Mouse (Mus musculus): Measurements from ENCODE around the gene Syn2. TPM values are rescaled to one million over a fixed set of nuclear protein-coding genes. Genes with fewer than 3 reads are reported as not detected.
A peak's percentile ranks its signal among the peaks of the same experiment; 100 is the strongest.

Syn2 gene
- polyA plus RNA-seq, 1 experiment from 2014 or later = 4.7 TPM

DNA sequence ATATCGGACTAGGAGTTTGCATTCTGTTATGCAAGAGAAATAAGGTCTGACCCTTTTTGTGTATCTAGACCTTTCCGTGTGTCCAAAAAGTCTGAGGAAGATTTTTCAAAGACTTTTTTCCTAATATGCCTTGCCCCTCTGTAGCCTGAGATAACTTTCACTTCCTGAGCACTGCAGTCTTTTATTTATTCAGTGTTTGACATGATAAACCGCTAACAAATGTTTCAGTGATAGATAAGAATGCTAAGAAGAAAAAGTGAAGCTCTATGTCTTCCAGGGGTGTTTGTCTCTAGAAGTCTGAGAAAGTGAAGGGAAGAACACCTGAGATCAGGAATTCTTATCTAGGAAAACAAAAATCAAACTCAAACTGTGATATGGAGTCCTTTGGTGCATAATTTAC is 66.1 kb downstream of the Syn2 start:
- Histone ChIP-seq H3K4me2 (replicated peaks; ENCODE audit: low read depth, low read length) (no peak overlapping the region), H3K4me3 (ENCODE audit: low read depth, low read length) (no peak overlapping the region), H3K27ac (ENCODE audit: low read length) (no peak overlapping the region), H3K27me3 (ENCODE audit: control insufficient read depth, insufficient read depth, low read length) (no peaks in the 10 kb centered on the region), H3K4me1 (ENCODE audit: control insufficient read depth, insufficient read depth, low read length) (no peaks in the 10 kb centered on the region), H3K9me3 (ENCODE audit: control insufficient read depth, low read depth, low read length) (no peaks in the 10 kb centered on the region), H3K36me3 (ENCODE audit: control insufficient read depth, insufficient read depth, low read length) (no peaks in the 10 kb centered on the region), H3K9ac (replicated peaks; ENCODE audit: low read depth, low read length) (no peak overlapping the region)
- no peak for ATAC-seq (ENCODE audit: insufficient number of reproducible peaks, insufficient read depth, low FRiP score, low read depth)
- 48% methylated on average over 3 of the region's 3 CpGs for WGBS

DNA sequence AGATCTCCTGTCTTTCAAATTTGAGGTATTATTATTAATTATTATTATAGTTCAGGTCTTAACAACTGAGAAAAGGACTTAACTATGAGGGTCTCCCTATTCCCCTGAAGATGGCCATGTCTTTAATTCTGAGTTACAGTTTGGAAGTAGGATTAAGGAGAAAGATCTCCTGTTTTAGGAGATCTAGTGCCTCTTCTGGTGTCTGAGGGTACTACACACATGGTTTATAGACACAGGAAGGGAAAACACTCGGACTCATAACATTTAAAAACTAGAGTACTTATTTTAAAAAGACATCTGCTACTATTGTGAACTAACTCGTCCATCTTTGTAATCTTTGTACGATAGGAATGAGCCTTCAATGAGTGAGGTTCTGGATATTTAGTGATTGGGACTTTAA is 68.3 kb downstream of the Syn2 start:
- WGBS = 60% methylated on average over 3 of the region's 3 CpGs
- no peaks in the 10 kb centered on the region for H3K9me3 ChIP-seq (ENCODE audit: control insufficient read depth, low read depth, low read length)

DNA sequence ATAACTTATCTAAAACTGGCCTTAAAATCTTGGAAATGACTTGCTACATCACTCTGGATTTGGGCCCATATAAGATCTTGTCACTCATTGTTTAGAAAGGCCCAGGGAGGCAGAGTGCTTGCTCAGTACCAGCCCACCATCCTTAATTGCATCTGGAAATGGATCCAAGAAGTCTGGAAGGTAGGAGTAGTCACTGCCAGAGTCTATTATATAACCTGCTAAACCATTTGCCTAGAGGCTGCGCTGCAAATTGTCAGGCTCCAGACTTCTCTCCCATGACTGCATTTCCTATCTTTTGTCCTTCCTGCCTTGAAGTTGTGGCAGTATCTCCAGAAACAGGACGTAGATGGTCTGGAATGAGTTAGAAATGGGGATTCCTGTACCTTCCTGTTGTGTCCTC is 75.5 kb downstream of the Syn2 start:
- no peak overlapping the region for H3K4me2 ChIP-seq (replicated peaks; ENCODE audit: low read depth, low read length)
- WGBS = 56% methylated on average over 2 of the region's 2 CpGs
- H3K36me3 ChIP-seq (ENCODE audit: control insufficient read depth, insufficient read depth, low read length) = no peaks in the 10 kb centered on the region

More for the DNA sequence above, 68.3 kb downstream of the Syn2 start:
- Histone ChIP-seq H3K4me3 (ENCODE audit: low read depth, low read length) (no peak overlapping the region), H3K36me3 (ENCODE audit: control insufficient read depth, insufficient read depth, low read length) (no peaks in the 10 kb centered on the region), H3K9ac (replicated peaks; ENCODE audit: low read depth, low read length) (no peak overlapping the region), H3K4me1 (ENCODE audit: control insufficient read depth, insufficient read depth, low read length) (no peaks in the 10 kb centered on the region), H3K27me3 (ENCODE audit: control insufficient read depth, insufficient read depth, low read length) (no peaks in the 10 kb centered on the region), H3K27ac (ENCODE audit: low read length) (no peak overlapping the region), H3K4me2 (replicated peaks; ENCODE audit: low read depth, low read length) (no peak overlapping the region)
- no peak for ATAC-seq (ENCODE audit: insufficient number of reproducible peaks, insufficient read depth, low FRiP score, low read depth)

DNA sequence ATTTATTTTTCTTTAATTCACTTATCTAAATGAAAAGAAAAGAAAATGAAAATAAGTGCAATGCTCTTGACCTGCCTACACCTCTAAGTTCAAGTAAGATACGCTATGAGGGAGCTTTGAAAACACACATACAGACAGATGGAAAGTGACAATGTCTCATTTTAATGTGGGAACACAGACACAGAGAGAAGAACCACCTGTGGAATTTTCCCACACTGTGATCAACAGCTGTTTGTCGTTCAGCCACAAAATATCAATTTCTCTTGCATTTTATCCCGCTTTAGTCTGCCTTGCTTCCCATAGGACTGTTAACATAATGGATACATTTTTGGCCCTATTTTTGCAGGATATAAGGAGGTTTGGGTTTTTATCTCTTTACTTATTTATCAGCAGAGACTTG is 76.1 kb downstream of the Syn2 start:
- no peaks in the 10 kb centered on the region for H3K27me3 ChIP-seq (ENCODE audit: control insufficient read depth, insufficient read depth, low read length)
- H3K27ac ChIP-seq (ENCODE audit: low read length) = no peak overlapping the region; the same call in 1 of the 2 replicates
- H3K36me3 ChIP-seq (ENCODE audit: control insufficient read depth, insufficient read depth, low read length) = no peaks in the 10 kb centered on the region
- no peaks in the 10 kb centered on the region for H3K9me3 ChIP-seq (ENCODE audit: control insufficient read depth, low read depth, low read length)
- H3K4me3 ChIP-seq (ENCODE audit: low read depth, low read length) = no peak overlapping the region
- peaks cover 5% of the 10 kb centered on the region for H3K4me1 ChIP-seq (ENCODE audit: control insufficient read depth, insufficient read depth, low read length)
- 50% methylated on average over 3 of the region's 3 CpGs for WGBS
- H3K9ac ChIP-seq (replicated peaks; ENCODE audit: low read depth, low read length) = no peak overlapping the region
- no peak; the same call in 1 of the 2 replicates for ATAC-seq (ENCODE audit: insufficient number of reproducible peaks, insufficient read depth, low FRiP score, low read depth)
- no peak overlapping the region for H3K4me2 ChIP-seq (replicated peaks; ENCODE audit: low read depth, low read length)

More for the DNA sequence above, 75.5 kb downstream of the Syn2 start:
- ATAC-seq (ENCODE audit: insufficient number of reproducible peaks, insufficient read depth, low FRiP score, low read depth) = no peak
- Histone ChIP-seq H3K27me3 (ENCODE audit: control insufficient read depth, insufficient read depth, low read length) (no peaks in the 10 kb centered on the region), H3K4me1 (ENCODE audit: control insufficient read depth, insufficient read depth, low read length) (peaks cover 5% of the 10 kb centered on the region), H3K27ac (ENCODE audit: low read length) (peak overlapping the region; percentile 41; the same call in 1 of the 2 replicates), H3K9ac (replicated peaks; ENCODE audit: low read depth, low read length) (no peak overlapping the region), H3K9me3 (ENCODE audit: control insufficient read depth, low read depth, low read length) (no peaks in the 10 kb centered on the region), H3K4me3 (ENCODE audit: low read depth, low read length) (no peak overlapping the region)

DNA sequence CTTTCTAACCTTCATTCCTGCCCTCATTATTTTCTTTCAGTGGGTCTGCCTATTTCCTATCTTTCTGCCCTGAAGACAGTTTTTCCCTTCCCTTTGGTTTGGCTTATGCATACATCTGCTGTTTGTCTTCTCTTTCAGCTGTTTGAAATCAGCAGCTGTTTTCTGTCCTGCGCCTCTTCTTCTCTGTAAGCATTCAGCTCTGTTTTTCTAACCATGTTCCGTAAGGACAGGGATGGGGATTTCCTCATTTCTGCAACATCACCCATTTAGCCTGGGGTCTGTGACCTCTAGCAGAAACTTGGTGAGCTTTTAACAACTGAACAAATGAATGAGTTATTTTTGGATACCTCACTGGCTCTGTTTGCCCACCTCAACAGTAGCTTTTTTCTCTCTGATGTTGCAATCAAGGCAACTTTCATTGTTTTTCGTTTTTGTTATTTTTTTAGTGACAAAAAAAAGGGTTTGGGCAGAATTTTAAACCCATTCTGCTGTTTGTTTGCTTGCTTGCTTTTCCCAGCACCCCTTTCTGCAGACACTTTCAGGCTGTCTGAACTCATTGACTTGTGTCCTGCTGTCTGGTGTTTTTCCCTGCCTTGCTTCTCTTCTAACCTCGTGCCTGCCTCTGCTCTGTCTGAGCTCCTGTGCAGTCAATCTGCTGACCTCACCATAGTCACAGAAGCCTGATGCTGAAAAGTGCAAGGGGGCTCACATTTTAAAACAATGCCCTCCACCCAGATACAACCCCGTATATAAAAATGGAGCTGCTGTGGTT is 77.6 kb downstream of the Syn2 start:
- Histone ChIP-seq H3K36me3 (ENCODE audit: control insufficient read depth, insufficient read depth, low read length) (no peaks in the 10 kb centered on the region), H3K27ac (ENCODE audit: low read length) (peak overlapping the region; percentile 56; the same call in 1 of the 2 replicates), H3K9me3 (ENCODE audit: control insufficient read depth, low read depth, low read length) (no peaks in the 10 kb centered on the region), H3K9ac (replicated peaks; ENCODE audit: low read depth, low read length) (no peak overlapping the region), H3K4me3 (ENCODE audit: low read depth, low read length) (no peak overlapping the region), H3K4me1 (ENCODE audit: control insufficient read depth, insufficient read depth, low read length) (peaks cover 5% of the 10 kb centered on the region), H3K4me2 (replicated peaks; ENCODE audit: low read depth, low read length) (no peak overlapping the region), H3K27me3 (ENCODE audit: control insufficient read depth, insufficient read depth, low read length) (no peaks in the 10 kb centered on the region)
- ATAC-seq (ENCODE audit: insufficient number of reproducible peaks, insufficient read depth, low FRiP score, low read depth) = no peak
- 36% methylated on average over 5 of the region's 5 CpGs for WGBS

DNA sequence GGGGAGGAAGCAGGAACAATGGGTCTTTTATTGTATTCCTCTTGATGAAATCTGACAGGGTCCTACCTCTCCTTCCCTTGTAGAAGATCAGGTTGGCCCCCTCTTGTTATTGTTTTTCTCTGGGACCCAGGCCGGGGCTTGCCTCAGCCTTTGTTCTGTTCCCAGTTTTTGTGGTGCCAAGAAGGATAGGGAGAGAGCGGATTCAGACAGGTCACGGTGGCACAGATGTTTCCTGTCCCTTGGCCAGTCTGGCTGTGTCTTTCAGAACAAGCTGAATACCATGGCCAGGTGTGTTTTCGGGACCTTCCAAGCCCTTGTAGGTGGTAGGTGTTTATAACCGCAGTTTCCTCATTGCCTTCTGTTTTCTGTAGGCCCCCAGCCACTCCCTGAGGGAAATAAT is 78.4 kb downstream of the Syn2 start:
- Histone ChIP-seq H3K9ac (replicated peaks; ENCODE audit: low read depth, low read length) (no peak overlapping the region), H3K4me1 (ENCODE audit: control insufficient read depth, insufficient read depth, low read length) (peaks cover 5% of the 10 kb centered on the region), H3K4me3 (ENCODE audit: low read depth, low read length) (no peak overlapping the region), H3K27me3 (ENCODE audit: control insufficient read depth, insufficient read depth, low read length) (no peaks in the 10 kb centered on the region), H3K9me3 (ENCODE audit: control insufficient read depth, low read depth, low read length) (no peaks in the 10 kb centered on the region), H3K4me2 (replicated peaks; ENCODE audit: low read depth, low read length) (no peak overlapping the region), H3K36me3 (ENCODE audit: control insufficient read depth, insufficient read depth, low read length) (no peaks in the 10 kb centered on the region), H3K27ac (ENCODE audit: low read length) (peak overlapping the region; percentile 56; the same call in 1 of the 2 replicates)
- WGBS = 60% methylated on average over 5 of the region's 5 CpGs
- ATAC-seq (ENCODE audit: insufficient number of reproducible peaks, insufficient read depth, low FRiP score, low read depth) = no peak

DNA sequence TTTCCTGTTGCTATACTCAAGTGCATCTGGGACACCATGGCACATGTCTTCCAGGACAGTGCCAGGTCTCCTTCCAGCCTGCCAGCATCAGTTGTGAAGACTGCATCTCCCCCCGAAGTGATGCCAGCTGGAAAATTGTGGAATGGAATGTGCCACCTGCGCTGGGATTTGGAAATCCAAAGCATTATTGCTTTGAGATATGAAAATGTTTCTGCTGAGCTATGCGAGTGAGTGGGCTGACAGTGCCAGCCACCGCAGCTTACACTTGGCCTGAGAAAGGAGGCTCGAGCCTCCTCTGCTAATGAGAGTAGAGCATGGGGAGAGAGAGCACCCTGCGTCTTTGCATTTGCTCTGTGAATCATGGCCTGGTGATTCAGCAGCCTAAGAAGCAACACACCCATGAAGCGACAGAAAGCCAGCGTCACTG is 86.5 kb downstream of the Syn2 start:
- Histone ChIP-seq H3K4me2 (replicated peaks; ENCODE audit: low read depth, low read length) (no peak overlapping the region), H3K27me3 (ENCODE audit: control insufficient read depth, insufficient read depth, low read length) (no peaks in the 10 kb centered on the region), H3K9me3 (ENCODE audit: control insufficient read depth, low read depth, low read length) (no peaks in the 10 kb centered on the region), H3K36me3 (ENCODE audit: control insufficient read depth, insufficient read depth, low read length) (no peaks in the 10 kb centered on the region), H3K9ac (replicated peaks; ENCODE audit: low read depth, low read length) (no peak overlapping the region), H3K27ac (ENCODE audit: low read length) (no peak overlapping the region), H3K4me1 (ENCODE audit: control insufficient read depth, insufficient read depth, low read length) (no peaks in the 10 kb centered on the region), H3K4me3 (ENCODE audit: low read depth, low read length) (no peak overlapping the region)
- no peak for ATAC-seq (ENCODE audit: insufficient number of reproducible peaks, insufficient read depth, low FRiP score, low read depth)
- WGBS = 81% methylated on average over 8 of the region's 8 CpGs

DNA sequence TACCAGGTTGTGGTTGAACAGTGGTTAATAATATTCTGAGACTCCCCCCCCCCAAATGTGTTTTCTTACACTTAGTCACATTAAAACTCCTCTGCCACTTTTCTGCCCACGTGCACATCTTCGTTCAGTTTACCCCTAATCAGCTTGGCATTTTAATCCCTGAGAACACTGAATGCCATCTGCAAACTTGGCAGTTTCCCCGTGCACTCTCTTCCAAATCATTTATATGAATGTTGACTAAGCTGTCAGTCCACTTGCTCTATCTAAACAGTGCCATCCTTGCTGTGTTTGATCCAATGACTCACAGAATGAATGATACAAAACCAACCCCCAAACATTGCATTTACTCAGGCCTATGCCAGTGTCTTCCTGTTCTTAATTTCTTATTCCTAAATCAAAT is 90.8 kb downstream of the Syn2 start:
- no peak overlapping the region for H3K4me2 ChIP-seq (replicated peaks; ENCODE audit: low read depth, low read length)

DNA sequence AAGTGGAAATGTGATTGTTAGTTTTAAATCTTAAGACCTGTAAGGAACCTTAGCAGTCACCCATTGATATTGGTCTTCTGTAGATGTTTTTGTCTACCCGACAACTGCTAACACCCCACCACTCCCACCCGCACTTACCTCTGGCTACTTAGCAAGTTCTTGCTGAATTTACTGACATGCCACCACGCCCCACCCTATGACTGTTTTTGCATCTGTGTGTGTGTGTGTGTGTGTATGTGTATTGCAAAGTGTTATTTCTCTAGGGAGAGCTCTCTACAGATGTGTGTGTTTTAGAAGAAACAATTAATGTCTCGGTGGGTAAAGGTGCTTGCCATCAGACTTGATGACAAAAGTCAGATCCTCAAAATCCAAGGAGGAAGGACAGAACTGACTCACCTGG is 92.3 kb downstream of the Syn2 start, which contains the start of gene Gm17482:
Gene Gm17482, plus strand, starts transcription at position 301 of the 400 bp plus-strand sequence.
- H3K9ac ChIP-seq (replicated peaks; ENCODE audit: low read depth, low read length) = no peak within 1 kb of the TSS
- no peak within 1 kb of the TSS for H3K27ac ChIP-seq (ENCODE audit: low read length)
- H3K9me3 ChIP-seq (ENCODE audit: control insufficient read depth, low read depth, low read length) = no peaks in the 10 kb centered on the region
- WGBS = 74% methylated on average over 4 of the region's 4 CpGs
- no peaks in the 10 kb centered on the region for H3K4me1 ChIP-seq (ENCODE audit: control insufficient read depth, insufficient read depth, low read length)
- no peak within 1 kb of the TSS for H3K4me3 ChIP-seq (ENCODE audit: low read depth, low read length)
- no peak within 1 kb of the TSS for H3K4me2 ChIP-seq (replicated peaks; ENCODE audit: low read depth, low read length)
- no peak for ATAC-seq (ENCODE audit: insufficient number of reproducible peaks, insufficient read depth, low FRiP score, low read depth)
- no peaks in the 10 kb centered on the region for H3K36me3 ChIP-seq (ENCODE audit: control insufficient read depth, insufficient read depth, low read length)
- no peaks in the 10 kb centered on the region for H3K27me3 ChIP-seq (ENCODE audit: control insufficient read depth, insufficient read depth, low read length)

More for the DNA sequence above, 90.8 kb downstream of the Syn2 start:
- H3K27me3 ChIP-seq (ENCODE audit: control insufficient read depth, insufficient read depth, low read length) = no peaks in the 10 kb centered on the region
- no peak overlapping the region for H3K9ac ChIP-seq (replicated peaks; ENCODE audit: low read depth, low read length)
- 41% methylated on average over 3 of the region's 3 CpGs for WGBS
- H3K9me3 ChIP-seq (ENCODE audit: control insufficient read depth, low read depth, low read length) = no peaks in the 10 kb centered on the region
- ATAC-seq (ENCODE audit: insufficient number of reproducible peaks, insufficient read depth, low FRiP score, low read depth) = no peak
- H3K36me3 ChIP-seq (ENCODE audit: control insufficient read depth, insufficient read depth, low read length) = no peaks in the 10 kb centered on the region
- no peaks in the 10 kb centered on the region for H3K4me1 ChIP-seq (ENCODE audit: control insufficient read depth, insufficient read depth, low read length)
- no peak overlapping the region for H3K27ac ChIP-seq (ENCODE audit: low read length)
- no peak overlapping the region for H3K4me3 ChIP-seq (ENCODE audit: low read depth, low read length)
